Mouse (Mus musculus): ENCODE measurements around the gene Gm10801. TPM values are rescaled to one million over a fixed set of nuclear protein-coding genes. Genes with fewer than 3 reads are reported as not detected.
"Not testable (repeated sequence)": the region's sequence is repeated elsewhere in the genome, so short reads cannot be mapped to it uniquely, and the experiment has no call there.

Gene Gm10801
- not detected for total RNA-seq (2021)
- long read RNA-seq, experiment 1: 0 reads
- long read RNA-seq, experiment 2: 0 reads

DNA sequence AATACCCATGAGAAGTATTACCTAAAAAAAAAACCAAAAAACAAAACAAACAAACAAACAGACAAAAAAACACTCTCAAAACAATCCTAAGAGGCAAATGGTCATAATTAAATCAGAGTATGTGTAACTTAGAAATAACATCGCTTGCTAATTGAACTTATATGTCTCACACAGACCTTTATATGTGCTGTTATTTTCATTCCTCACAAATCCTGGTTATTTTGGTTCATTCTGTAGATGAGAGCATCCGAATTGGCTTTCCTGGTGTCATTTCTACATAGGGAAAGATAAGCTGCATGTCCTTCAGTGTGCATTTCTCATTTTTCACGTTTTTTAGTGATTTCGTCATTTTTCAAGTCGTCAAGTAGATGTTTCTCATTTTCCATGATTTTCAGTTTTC lies at the start of gene Gm10801:
Gene Gm10801, plus strand, starts transcription at position 301 of the 400 bp plus-strand sequence.
- DNase-seq; intact Hi-C loops (cut with DNase I; ENCODE audit: low total_unique reads): not testable (repeated sequence)

DNA sequence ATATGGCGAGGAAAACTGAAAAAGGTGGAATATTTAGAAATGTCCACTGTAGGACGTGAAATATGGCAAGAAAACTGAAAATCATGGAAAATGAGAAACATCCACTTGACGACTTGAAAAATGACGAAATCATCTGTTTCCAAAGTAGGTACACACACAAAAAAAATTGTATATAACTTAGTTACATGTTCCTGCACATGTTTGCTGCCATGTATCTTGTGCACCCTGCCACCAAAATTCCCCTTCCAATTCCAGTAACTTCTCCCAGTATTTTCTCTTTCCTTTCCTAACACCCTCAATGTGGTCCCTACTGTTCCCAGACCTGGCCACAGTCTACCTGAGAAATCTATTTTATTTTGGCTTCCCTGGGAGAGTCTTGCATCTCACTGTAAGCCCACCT lies 5.2 kb downstream of the Gm10801 start, which contains the start of gene Gm10800:
Gene Gm10800, minus strand, starts transcription at position 101 of the 400 bp plus-strand sequence.
- intact Hi-C loops (cut with DNase I; ENCODE audit: low total_unique reads); DNase-seq: not testable (repeated sequence)

DNA sequence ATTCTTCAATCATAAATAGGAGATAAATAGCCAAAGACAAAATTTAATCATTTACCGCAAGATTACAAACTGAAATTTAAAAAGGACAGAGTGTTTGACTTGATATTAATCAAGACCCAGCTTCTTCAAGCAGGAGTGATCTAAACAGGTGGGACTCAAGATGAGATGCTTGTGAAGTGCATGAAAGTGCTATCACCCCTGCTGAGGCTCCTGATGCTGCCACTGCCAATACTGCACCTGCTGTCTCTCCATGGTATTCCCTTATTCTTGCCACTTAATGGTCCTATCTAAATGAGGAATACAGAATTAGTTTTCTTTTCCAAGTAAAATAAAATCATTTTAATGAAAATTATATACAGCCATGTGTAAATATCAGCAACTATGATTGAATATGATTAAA lies 35.5 kb downstream of the Gm10801 start:
- DNase-seq: no peak
- intact Hi-C loops (cut with DNase I; ENCODE audit: low total_unique reads): no loop called here

Other genes starting within 250 kb of the Gm10801 start
- under 1 TPM in 1 of 2 experiments, not detected in 1; 0.33 TPM for gene Gm10800, start 5.1 kb downstream of the Gm10801 start, total RNA-seq (2021)

All from gastrocnemius, postnatal 14 days (tissue).